Mouse (Mus musculus): ENCODE measurements around the gene Eif2s2.
"Not testable (repeated sequence)": the region's sequence is repeated elsewhere in the genome, so short reads cannot be mapped to it uniquely, and the experiment has no call there.

GRCm38 (mm10) chr2:154899412-154899811 is 6.7 kb upstream of the Eif2s2 start:
- not testable (repeated sequence) for TF ChIP-seq POLR2A, CTCF (IDR thresholded peaks at IDR 0.05; ENCODE audit: extremely low read depth, insufficient read depth, low read length)
